ENCODE assay signal across 8 mouse cellular contexts in the genomic region with DNA sequence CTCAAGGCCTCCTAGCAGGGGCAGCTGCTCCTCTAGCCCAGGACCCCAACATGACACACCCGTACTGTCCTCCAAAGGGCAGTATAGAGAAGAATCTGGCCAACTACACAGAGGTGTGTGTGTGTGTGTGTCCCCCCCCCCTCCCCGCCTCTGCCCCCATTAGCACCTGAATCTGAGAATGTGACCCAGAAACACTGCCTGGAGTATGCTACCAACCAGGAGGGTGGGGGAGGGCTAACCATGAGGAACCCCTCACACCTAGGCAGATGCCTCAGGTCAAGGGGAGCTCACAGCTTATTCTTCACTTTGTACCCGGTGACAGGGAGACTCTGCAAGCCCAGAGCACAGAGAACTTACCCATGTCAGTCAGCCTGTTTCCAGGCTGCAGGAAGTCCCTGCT. TPM values are rescaled to one million over a fixed set of nuclear protein-coding genes. Genes with fewer than 3 reads are reported as not detected.
DNase-seq lines count a peak whose midpoint lies in the region; ATAC-seq and TF ChIP-seq lines count a peak whose summit lies in the region.

No protein-coding gene starts in this region.

- peak overlapping the region; percentile 99; the same call in 1 of the 2 replicates for H3K27ac ChIP-seq in heart, embryonic 12.5 days (ENCODE audit: poor library complexity, severe bottlenecking)
- peak overlapping the region; percentile 1; the same call in 1 of the 2 replicates for H3K27ac ChIP-seq in ES-Bruce4 (ENCODE audit: insufficient read depth, low read length)
- no peak overlapping the region for H3K27ac ChIP-seq in forebrain, embryonic 16.5 days (ENCODE audit: low read length)
- H3K27ac ChIP-seq in liver, embryonic 16.5 days (ENCODE audit: low read length) = peak overlapping the region; percentile 99

- no peak for ATAC-seq in heart, embryonic 12.5 days (ENCODE audit: insufficient number of reproducible peaks, low FRiP score)
- ATAC-seq in forebrain, embryonic 16.5 days = no peak
- no peak for ATAC-seq in liver, embryonic 16.5 days (ENCODE audit: low read depth)

- H3K4me2 ChIP-seq in heart, embryonic 12.5 days = peak overlapping the region; percentile 84
- H3K4me2 ChIP-seq in forebrain, embryonic 16.5 days (ENCODE audit: low read length) = peak overlapping the region; percentile 62
- H3K4me2 ChIP-seq in liver, embryonic 16.5 days (ENCODE audit: low read depth, low read length) = peak overlapping the region; percentile 95

- peak overlapping the region; percentile 84 for H3K9ac ChIP-seq in heart, embryonic 12.5 days
- H3K9ac ChIP-seq in ES-Bruce4 (ENCODE audit: low read depth, poor library complexity, severe bottlenecking) = peak overlapping the region; percentile 80; the same call in 1 of the 2 replicates
- no peak overlapping the region for H3K9ac ChIP-seq in forebrain, embryonic 16.5 days (replicated peaks; ENCODE audit: low read depth, low read length)
- peak overlapping the region; percentile 91 for H3K9ac ChIP-seq in liver, embryonic 16.5 days (ENCODE audit: low read depth, low read length)

- no peak for TF ChIP-seq EP300 in ES-Bruce4 (IDR thresholded peaks at IDR 0.05; ENCODE audit: insufficient read depth, low read depth, low read length)

- peaks cover 47% of the 10 kb centered on the region for H3K4me1 ChIP-seq in heart, embryonic 12.5 days (replicated peaks)
- peaks cover 1% of the 10 kb centered on the region for H3K4me1 ChIP-seq in ES-Bruce4 (ENCODE audit: control insufficient read depth, insufficient read depth, low read length)
- peaks cover 33% of the 10 kb centered on the region for H3K4me1 ChIP-seq in forebrain, embryonic 16.5 days (replicated peaks; ENCODE audit: control insufficient read depth, insufficient read depth, low read length)
- peaks cover 50% of the 10 kb centered on the region for H3K4me1 ChIP-seq in liver, embryonic 16.5 days (ENCODE audit: control insufficient read depth, low read depth, low read length)

- WGBS in heart, embryonic 12.5 days = 68% methylated on average over 3 of the region's 3 CpGs
- WGBS in forebrain, embryonic 16.5 days = 80% methylated on average over 3 of the region's 3 CpGs
- WGBS in liver, embryonic 16.5 days (ENCODE audit: insufficient replicate concordance) = 61% methylated on average over 3 of the region's 3 CpGs

- no peak for DNase-seq in heart, postnatal 10 days
- DNase-seq in yolk sac, embryonic 10.5 days (ENCODE audit: low spot score) = no peak
- no peak for DNase-seq in embryo, embryonic 10.5 days (ENCODE audit: low spot score)
- DNase-seq in layer of hippocampus, adult 9-11 months = no peak

- H3K9me3 ChIP-seq in heart, embryonic 12.5 days (replicated peaks) = no peaks in the 10 kb centered on the region
- H3K9me3 ChIP-seq in ES-Bruce4 (replicated peaks; ENCODE audit: control insufficient read depth, insufficient read depth, low read length, poor library complexity, severe bottlenecking) = no peaks in the 10 kb centered on the region
- H3K9me3 ChIP-seq in forebrain, embryonic 16.5 days (ENCODE audit: control insufficient read depth, low read length) = no peaks in the 10 kb centered on the region
- H3K9me3 ChIP-seq in liver, embryonic 16.5 days (replicated peaks; ENCODE audit: control insufficient read depth, low read length) = no peaks in the 10 kb centered on the region

- no peaks in the 10 kb centered on the region for H3K27me3 ChIP-seq in heart, embryonic 12.5 days (replicated peaks)
- no peaks in the 10 kb centered on the region for H3K27me3 ChIP-seq in ES-Bruce4 (ENCODE audit: control insufficient read depth, insufficient read depth, low read length, poor library complexity, severe bottlenecking)
- H3K27me3 ChIP-seq in forebrain, embryonic 16.5 days (replicated peaks; ENCODE audit: control insufficient read depth, insufficient read depth, low read length) = no peaks in the 10 kb centered on the region
- no peaks in the 10 kb centered on the region for H3K27me3 ChIP-seq in liver, embryonic 16.5 days (ENCODE audit: control insufficient read depth, insufficient read depth, low read depth, low read length)

- no peak for TF ChIP-seq POLR2A in ES-Bruce4 (IDR thresholded peaks at IDR 0.05; ENCODE audit: insufficient read depth, low read length)

- TF ChIP-seq CTCF in ES-Bruce4 (IDR thresholded peaks at IDR 0.05; ENCODE audit: low read depth, low read length) = no peak

- peak overlapping the region; percentile 86 for H3K4me3 ChIP-seq in heart, embryonic 12.5 days
- H3K4me3 ChIP-seq in ES-Bruce4 (ENCODE audit: low read depth, low read length) = peak overlapping the region; percentile 74
- peak overlapping the region; percentile 92; the same call in 1 of the 2 replicates for H3K4me3 ChIP-seq in forebrain, embryonic 16.5 days (replicated peaks; ENCODE audit: low read length)
- peak overlapping the region; percentile 89 for H3K4me3 ChIP-seq in liver, embryonic 16.5 days (ENCODE audit: low read depth, low read length)

- H3K36me3 ChIP-seq in heart, embryonic 12.5 days = peaks cover 29% of the 10 kb centered on the region
- no peaks in the 10 kb centered on the region; the same call in 1 of the 2 replicates for H3K36me3 ChIP-seq in ES-Bruce4 (ENCODE audit: control insufficient read depth, insufficient read depth, low read length, poor library complexity, severe bottlenecking)
- no peaks in the 10 kb centered on the region for H3K36me3 ChIP-seq in forebrain, embryonic 16.5 days (ENCODE audit: control insufficient read depth, insufficient read depth)
- H3K36me3 ChIP-seq in liver, embryonic 16.5 days (ENCODE audit: control insufficient read depth, insufficient read depth) = no peaks in the 10 kb centered on the region; the same call in 1 of the 2 replicates

- intact Hi-C loops in heart, postnatal 10 days (cut with DNase I) = no loop called here

RNA-seq across cellular contexts. Expression of a gene that starts 2.4 kb away (rescaled TPM):
- polyA plus RNA-seq in heart, embryonic 12.5 days (2016; fragmentation: Nextera tagmentation; extraction: Ambion mirVana) = 26.8 and 27.1 TPM in 2 replicates
- total RNA-seq in heart, postnatal 10 days (2021) = 10 to 100 TPM; 19.7 to 23.1 TPM
- polyA plus RNA-seq in ES-Bruce4 (2011; ENCODE audit: insufficient read depth, insufficient read length, low read depth, missing spikeins) = 31.1 and 32.7 TPM in 2 replicates
- 49.9 and 51.8 TPM in 2 replicates for polyA plus RNA-seq in forebrain, embryonic 16.5 days (2015; fragmentation: Nextera tagmentation; extraction: Ambion mirVana)
- 10.8 and 13.3 TPM in 2 replicates for polyA plus RNA-seq in liver, embryonic 16.5 days (2015; fragmentation: Nextera tagmentation; extraction: Ambion mirVana)

RNA-seq across cellular contexts. Expression of a gene that starts 8.3 kb away (rescaled TPM):
- 114 and 116 TPM in 2 replicates for polyA plus RNA-seq in heart, embryonic 12.5 days (2016; fragmentation: Nextera tagmentation; extraction: Ambion mirVana)
- total RNA-seq in heart, postnatal 10 days (2021) = 100 to 1,000 TPM; 186 to 187 TPM
- 46.6 and 47.8 TPM in 2 replicates for polyA plus RNA-seq in ES-Bruce4 (2011; ENCODE audit: insufficient read depth, insufficient read length, low read depth, missing spikeins)
- polyA plus RNA-seq in forebrain, embryonic 16.5 days (2015; fragmentation: Nextera tagmentation; extraction: Ambion mirVana) = 104 and 108 TPM in 2 replicates
- polyA plus RNA-seq in liver, embryonic 16.5 days (2015; fragmentation: Nextera tagmentation; extraction: Ambion mirVana) = 28.2 and 30.4 TPM in 2 replicates

RNA-seq across cellular contexts. Expression of a gene that starts 42.5 kb away (rescaled TPM):
- 0.11 and 0.57 TPM in 2 replicates for polyA plus RNA-seq in heart, embryonic 12.5 days (2016; fragmentation: Nextera tagmentation; extraction: Ambion mirVana)
- total RNA-seq in heart, postnatal 10 days (2021) = not detected
- polyA plus RNA-seq in ES-Bruce4 (2011; ENCODE audit: insufficient read depth, insufficient read length, low read depth, missing spikeins) = not detected in 2 replicates
- polyA plus RNA-seq in forebrain, embryonic 16.5 days (2015; fragmentation: Nextera tagmentation; extraction: Ambion mirVana) = 0.15 and 0.80 TPM in 2 replicates
- 0.05 TPM in 1 of 2 replicates, not detected in the other for polyA plus RNA-seq in liver, embryonic 16.5 days (2015; fragmentation: Nextera tagmentation; extraction: Ambion mirVana)
